Mouse (Mus musculus) cerebellum, adult (tissue): ENCODE measurements around the gene Fhod1.

Experiments used
- ATAC-seq: cut with Nextera tagmentation; 2 replicates; pipeline ENCODE4 v1.9.2; 2017; ENCODE audit warnings: mild to moderate bottlenecking, moderate library complexity, mixed read lengths; ENCODE audit not compliant: insufficient number of reproducible peaks, low FRiP score, low TSS enrichment

Gene Fhod1

DNA sequence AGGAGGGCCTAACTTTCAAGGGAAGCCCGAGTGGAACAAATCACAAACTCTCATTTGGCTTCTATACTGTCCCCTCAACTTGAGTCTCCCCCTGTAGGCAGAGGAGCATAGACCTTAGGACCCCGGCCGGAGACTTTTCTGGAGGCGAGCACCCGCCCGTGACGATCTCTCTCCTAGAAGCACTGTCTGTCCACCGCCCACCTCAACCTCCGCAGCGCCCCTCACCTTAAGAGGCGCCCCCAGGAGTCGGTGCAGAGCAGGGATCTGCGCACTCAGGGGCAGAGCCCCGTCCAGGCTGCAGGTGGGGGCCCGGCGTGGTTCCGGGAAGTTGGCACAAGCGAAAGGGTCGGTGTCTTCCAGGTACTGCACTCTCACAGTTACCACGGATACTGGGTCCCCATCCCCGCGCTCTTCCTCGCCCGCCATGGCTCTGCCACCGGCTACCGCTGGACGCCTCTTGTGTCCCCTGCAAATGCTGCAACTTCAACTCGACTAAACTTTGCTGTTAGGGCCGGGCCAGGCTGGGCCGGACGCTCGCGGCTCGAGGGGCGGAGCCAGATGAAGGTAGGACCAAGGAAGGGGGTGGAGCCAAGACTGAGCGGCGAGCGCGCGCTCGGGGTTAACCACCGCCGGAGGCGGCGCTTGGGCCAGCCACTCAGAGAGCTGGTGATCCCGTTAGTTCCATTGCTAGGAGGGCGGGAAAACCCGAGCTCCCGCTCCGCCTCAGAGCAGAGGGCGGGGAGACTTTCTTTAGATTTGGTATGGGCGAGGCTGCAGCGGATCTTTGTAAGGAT lies at the start of gene Fhod1:
Gene Fhod1 (minus strand): TSS at position 526 of the 794 bp plus-strand sequence.
- peak; percentile 82 for ATAC-seq

- ATAC-seq = no peak
These were observed 46.2 kb upstream of the Fhod1 start for GRCm38 (mm10) chr8:105393915-105394314.

- no peak for ATAC-seq
These were observed 45.5 kb upstream of the Fhod1 start for GRCm38 (mm10) chr8:105393089-105393787.

DNA sequence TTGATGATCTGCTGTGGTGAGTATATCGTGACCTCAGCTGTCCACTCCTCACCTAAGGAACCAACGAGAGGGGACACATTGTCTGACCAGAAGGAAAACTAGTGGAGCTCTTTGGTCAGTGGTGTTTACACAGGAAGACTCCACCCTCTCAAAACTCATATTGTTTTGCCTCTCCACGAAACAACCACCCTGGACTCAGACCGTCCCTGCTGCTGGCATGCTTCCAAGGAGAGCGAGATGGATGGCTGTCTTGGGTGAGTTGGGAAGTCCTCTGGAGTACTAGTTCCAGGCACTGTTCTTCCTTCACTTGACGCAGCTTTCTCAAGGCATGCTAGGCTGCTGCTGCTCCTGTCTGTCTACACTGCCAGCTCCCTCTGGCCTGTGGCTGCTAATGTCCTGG lies 41.3 kb upstream of the Fhod1 start:
- no peak for ATAC-seq

DNA sequence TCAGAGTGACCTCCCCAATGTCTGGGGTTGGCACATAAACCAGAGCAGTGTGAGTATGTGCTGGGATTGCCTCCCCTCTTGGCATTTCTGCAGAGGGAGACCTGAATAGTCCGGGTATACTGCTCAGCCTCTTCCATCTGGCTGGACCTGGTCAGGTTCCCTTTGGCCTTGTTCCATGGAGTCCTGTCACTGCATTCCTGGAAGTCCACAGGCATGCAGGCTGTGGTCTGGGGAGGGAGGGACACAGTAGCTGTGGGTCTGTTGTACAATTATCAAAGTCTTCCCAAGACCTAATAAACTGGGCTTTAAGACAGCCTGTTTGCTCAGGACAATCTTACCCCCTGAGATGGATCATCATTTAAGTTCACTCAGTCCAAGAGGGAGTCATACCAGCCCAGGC lies 39.4 kb upstream of the Fhod1 start:
- ATAC-seq = no peak

- ATAC-seq = no peak
These were observed 36.3 kb upstream of the Fhod1 start for GRCm38 (mm10) chr8:105384070-105384469.

- no peak for ATAC-seq
These were observed 32.6 kb upstream of the Fhod1 start for GRCm38 (mm10) chr8:105380308-105380707.

DNA sequence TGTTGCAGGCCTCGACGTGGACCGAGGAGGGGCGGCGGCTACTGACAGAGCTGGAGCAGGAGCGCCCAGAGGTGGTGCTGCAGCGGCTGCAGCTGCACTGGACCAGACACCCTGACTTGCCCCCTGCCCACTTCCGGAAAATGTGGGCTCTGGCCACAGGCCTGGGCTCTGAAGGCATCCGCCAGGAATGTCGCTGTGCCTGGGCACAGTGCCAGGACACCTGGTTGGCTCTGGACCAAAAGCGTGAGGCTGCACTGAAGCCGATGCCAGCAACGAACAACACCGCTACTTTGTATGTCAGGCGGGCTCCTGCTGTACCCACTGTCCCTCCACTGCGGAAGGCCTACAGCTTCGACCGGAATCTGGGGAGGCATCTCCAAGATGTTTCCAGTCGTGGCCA lies 30.9 kb upstream of the Fhod1 start:
- no peak for ATAC-seq

- no peak for ATAC-seq
These were observed 26.8 kb upstream of the Fhod1 start for GRCm38 (mm10) chr8:105374513-105374966.

- ATAC-seq = no peak
These were observed 25.3 kb upstream of the Fhod1 start, which contains the start of gene Plekhg4 for GRCm38 (mm10) chr8:105373032-105373431. Gene Plekhg4 (plus strand): TSS chr8:105373274.

- 0 out of 2 replicates have a peak, but pooled peaks have one; percentile 32 for ATAC-seq
These were observed 24.7 kb upstream of the Fhod1 start for GRCm38 (mm10) chr8:105372473-105372872.

GRCm38 (mm10) chr8:105367107-105367506 lies 19.4 kb upstream of the Fhod1 start:
- no peak for ATAC-seq

DNA sequence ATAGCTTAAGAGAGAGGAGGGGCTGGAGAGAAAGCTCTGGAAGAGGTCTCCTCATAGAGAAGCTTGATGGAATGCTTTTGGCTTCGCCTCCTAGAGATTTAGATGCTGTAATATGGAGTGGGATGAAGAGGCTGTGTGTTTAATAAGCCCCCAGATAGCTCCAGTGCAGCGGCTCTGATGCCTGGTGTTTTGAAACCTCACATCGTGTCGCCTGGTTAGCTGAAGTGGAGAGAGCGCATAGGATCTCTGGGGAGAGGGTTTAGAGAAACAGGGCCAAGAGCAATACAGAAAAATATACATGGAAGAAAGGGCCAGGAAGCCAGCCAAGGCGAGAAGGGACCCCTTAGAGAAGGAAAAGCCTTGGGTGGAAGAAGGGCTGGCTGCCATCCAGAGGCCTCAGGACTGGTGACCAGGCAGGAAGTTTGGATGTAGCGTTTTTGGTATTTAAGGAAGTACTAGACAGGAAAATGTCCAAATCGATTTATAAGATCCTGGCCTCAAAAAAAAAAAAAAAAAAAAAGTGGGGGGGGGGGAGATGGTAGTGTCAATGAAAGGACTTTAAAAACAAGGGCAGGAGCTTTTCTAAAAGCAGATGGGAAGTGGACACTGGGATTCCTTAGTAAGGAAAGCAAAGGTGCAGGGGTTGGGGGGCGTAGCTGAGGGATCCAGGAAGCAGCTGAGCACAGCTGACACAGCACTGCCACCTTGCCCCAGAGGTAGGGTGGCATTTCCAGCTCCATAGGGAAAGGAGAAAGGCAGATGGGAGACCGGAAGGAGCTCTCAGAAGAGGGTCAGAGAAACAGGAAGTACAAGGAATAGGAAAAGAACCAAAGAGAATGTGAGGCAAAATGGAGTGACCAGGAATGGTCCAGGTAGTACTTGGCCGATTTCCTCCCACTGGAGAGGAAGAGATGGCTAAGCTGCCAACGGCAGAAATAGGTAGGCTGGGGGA lies 14.3 kb upstream of the Fhod1 start:
- no peak for ATAC-seq

GRCm38 (mm10) chr8:105359646-105360045 lies 11.9 kb upstream of the Fhod1 start:
- ATAC-seq = no peak

GRCm38 (mm10) chr8:105359208-105359607 lies 11.5 kb upstream of the Fhod1 start:
- no peak for ATAC-seq

- ATAC-seq = no peak
These were observed 8.9 kb upstream of the Fhod1 start for GRCm38 (mm10) chr8:105356681-105357080.

GRCm38 (mm10) chr8:105355179-105356024 lies 7.6 kb upstream of the Fhod1 start:
- ATAC-seq = no peak

GRCm38 (mm10) chr8:105354549-105354948 lies 6.8 kb upstream of the Fhod1 start:
- ATAC-seq = no peak

DNA sequence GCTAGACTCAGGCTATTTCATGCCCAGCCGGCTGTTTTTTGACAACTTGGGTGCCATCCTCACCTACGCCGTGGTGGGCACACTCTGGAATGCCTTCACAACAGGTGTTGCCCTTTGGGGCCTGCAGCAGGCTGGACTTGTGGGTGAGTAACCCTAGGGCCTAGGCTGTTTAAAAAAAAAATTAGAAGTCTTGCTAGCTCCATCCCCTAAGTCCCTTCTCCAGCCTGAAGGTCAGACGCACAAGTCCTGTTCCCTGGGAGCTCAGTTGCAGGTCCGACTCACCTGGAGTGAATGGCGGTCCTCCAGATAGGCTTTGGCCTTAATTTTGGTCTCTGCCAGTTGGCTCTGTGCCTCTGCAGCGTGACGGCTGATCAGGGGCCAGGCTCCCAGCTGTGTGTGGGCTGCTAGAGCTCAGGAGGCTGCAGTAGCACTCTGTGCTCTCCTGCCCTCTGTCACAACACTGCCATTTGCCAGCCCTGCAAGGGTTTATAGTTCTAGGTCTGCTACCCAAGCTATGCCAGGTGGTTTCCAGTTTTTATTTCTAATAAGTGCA lies 5.9 kb upstream of the Fhod1 start:
- no peak for ATAC-seq
